Mouse (Mus musculus) spleen, postnatal 14 days (tissue): Measurements from ENCODE around the gene Cradd.

Experiments
- DNase-seq, 2 experiments: peaks; one replicate each; pipeline ENCODE4 v3.0.0; 2021 to 2022; ENCODE audit warnings: low spot score in 2 of 2

Cradd gene

GRCm38 (mm10) chr10:95323393-95324277 is at the start of gene Cradd:
Gene Cradd (minus strand): TSS chr10:95324133.
- DNase-seq: peak; percentile 52 to 74

DNA sequence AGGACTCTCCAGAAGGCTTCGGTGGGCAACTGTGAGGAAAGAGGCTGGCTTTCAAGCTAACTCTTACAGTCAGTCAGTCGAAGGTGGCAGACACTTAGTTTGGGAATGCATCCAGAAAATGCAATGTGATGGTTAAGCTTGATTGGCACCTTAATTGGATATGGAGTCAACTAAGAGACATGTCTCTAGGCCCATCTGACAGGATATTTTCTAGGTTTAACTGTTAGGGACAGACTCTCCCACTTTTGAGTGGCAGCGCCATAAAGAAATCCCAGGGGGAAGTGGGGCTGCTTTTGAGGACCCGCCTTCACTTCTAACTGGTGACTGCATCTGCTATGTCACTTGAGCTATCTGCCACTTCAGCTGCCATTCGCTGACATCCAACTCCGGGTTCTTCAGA is 49.4 kb upstream of the Cradd start:
- DNase-seq: no peak

DNA sequence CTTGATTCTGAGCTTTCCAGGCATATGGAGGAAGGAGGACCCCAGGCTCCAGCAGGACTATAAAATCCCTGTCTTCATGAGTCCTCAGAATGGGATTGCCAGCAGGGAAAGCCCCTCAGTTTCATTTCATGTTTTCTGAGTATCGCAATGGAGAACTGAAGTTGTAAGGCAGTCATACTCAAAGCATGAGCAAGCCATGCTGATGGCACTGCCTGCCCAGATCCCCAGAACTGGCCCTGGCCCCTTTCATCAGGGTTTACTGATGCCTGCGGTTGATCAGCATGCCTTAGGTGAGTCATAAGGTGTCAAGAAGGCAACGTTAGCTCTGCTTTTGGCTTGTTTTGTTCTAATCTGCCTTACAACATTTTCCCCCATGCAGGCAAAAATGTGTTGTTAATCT is 48.0 kb upstream of the Cradd start:
- DNase-seq: peak in 1 of 2 experiments; percentile 7

- no peak for DNase-seq
These were observed 45.3 kb upstream of the Cradd start for GRCm38 (mm10) chr10:95369190-95369589.

GRCm38 (mm10) chr10:95368151-95368550 is 44.2 kb upstream of the Cradd start:
- DNase-seq: no peak

DNA sequence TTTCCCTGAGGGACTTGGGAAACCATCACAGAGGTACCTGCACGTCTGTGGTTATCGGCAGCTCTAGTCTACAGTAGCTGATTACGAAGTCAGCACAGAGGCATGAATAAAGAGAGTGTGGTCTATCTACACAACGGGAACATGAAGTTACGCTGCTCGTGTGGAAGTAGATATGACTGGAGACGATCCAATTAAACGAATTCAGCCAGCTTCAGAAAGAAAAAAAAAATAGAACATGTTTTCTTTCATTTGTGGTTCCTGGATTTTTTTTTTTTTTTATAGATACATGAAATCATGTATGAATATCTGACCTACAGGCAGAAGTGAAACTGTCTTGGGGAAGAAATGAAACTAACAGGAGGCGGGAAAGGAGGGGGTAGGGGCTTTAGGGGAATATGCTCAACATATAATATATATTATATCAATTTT is 43.7 kb upstream of the Cradd start:
- no peak for DNase-seq

GRCm38 (mm10) chr10:95367241-95367640 is 43.3 kb upstream of the Cradd start:
- DNase-seq: no peak

DNA sequence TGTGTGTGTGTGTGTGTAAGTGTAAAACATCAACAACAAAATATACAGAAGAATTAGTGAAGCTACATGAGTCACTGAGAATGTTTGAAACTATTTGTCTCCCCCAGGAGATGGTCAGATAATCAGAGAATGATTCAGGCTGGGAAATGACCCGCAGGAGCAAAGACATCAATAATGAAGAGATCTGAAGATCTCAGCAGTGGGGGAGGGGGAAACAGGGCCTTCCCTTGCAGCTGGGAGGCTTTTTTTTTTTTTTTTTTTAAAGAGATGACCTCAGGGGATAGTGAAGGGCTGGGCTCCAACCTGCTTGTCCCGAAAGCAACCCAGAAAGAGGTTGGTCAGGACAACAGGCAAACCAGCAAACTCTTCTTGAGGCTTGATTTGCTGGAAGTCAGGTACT is 38.4 kb upstream of the Cradd start:
- no peak for DNase-seq

GRCm38 (mm10) chr10:95361260-95361841 is 37.4 kb upstream of the Cradd start:
- DNase-seq: no peak

DNA sequence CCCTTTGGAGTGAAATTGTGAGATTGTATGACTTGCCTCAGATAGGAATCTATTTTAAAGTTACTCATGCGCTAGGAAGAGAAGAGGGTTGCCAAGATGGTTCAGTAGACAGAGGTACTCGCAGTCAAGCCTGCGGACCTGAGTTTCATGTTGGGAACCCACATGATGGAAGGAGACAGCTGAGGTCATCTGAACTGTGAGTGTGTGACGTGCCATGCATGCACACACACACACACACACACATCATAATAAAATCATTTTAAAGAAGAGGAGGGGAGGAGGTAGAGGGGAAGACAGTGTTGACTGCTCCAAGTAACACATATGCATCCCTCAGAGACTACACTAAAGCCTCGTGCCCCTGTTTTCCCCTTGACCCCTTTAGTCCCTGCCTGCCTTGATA is 36.1 kb upstream of the Cradd start:
- DNase-seq: no peak

DNA sequence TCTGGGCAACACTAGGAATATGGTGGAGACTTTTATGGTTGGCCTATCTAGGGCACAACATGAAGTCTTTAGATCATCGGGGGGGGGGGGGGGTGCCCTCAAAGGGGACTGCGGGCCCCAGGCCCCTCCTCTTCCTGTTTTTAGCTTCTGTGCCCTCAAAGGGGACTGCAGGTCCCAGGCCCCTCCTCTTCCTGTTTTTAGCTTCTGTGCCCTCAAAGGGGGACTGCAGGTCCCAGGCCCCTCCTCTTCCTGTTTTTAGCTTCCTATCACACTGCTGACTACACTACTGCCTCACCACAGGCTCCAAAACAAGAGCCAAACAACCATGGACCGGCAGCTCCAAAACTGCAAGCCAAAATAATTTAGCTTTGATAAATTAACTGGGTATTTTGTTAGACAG is 33.8 kb upstream of the Cradd start:
- no peak for DNase-seq

DNA sequence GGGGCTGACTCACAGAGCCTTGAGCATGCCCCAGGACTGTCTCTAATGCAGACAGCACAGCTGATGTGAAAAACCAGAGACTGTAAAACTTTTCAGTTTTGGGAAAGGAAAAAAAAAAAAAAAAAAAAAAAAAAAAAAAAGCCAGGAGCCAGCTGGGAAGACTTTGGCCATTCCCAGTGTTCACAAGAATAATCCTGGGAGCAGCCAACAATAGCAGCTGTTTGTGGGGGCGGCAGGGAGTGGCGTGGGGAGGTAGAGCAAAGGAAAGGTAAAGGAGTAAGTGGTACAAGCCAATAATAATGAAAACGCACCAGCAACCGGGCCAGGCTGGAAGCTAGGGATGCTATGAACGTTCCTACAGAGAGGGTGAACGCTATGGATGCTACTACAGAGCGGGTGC is 32.8 kb upstream of the Cradd start:
- no peak for DNase-seq

- no peak for DNase-seq
These were observed 31.8 kb upstream of the Cradd start for GRCm38 (mm10) chr10:95355678-95356268.

DNA sequence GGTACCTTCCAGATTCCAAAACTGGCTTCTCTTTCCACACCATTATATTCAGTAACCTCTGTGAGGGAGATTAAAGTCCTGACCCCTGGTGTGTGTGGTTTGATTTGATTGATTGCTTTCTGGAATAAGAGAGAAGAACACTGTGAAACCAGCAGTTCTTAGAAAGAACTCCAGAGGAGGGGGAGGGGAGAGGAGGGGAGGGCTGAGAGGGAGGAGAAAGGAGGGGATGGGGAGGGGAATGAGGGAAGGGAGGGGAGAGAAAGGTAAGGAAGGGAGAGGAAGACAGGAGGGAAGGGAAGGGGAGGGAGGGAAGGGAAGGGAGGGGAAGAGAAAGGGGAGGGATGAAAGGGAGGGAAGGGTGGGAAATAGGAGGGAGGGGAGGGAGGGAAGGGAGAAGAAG is 30.7 kb upstream of the Cradd start:
- no peak for DNase-seq

- DNase-seq: no peak
These were observed 30.1 kb upstream of the Cradd start for GRCm38 (mm10) chr10:95354047-95354446.

- DNase-seq: no peak
These were observed 24.5 kb upstream of the Cradd start for GRCm38 (mm10) chr10:95348457-95348856.

DNA sequence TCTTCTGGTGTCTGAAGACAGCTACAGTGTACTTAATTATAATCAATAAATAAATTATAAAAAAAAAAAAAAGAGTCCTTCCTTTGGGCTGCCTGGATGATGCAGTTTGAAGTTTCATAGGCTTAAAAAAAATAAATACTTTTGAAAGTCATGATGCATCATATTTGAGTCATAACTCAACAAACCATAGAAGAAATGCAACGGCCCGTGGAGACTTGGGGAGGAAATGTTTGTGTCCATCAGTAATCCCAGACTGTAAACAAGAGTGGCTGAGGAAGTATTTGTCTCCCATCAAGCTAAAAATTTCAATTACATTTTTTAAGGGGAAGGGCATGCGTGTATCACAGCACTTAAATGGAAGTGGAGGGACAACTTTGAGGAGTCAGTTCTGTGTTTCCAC is 23.8 kb upstream of the Cradd start:
- no peak for DNase-seq

GRCm38 (mm10) chr10:95342833-95343590 is 19.1 kb upstream of the Cradd start:
- no peak for DNase-seq

DNA sequence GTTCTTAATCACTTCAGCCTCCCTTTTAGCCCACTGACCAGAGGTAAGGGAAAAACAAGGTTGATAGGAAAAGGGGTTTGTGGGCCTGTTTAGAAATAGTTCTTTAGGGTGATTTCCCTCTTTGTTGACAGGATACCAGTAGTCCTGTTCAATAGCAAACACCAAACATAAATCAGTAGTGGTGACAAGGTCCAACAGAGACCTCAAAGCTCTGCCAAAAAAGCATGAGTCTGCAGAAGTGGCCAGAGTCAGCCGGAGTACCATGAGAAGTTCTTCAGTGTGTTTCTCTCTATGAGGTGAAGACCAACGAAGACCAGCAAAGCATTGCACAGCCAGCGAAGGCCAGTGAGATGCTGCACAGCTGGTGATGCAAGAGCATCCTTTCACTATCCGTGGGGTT is 16.7 kb upstream of the Cradd start:
- no peak for DNase-seq

DNA sequence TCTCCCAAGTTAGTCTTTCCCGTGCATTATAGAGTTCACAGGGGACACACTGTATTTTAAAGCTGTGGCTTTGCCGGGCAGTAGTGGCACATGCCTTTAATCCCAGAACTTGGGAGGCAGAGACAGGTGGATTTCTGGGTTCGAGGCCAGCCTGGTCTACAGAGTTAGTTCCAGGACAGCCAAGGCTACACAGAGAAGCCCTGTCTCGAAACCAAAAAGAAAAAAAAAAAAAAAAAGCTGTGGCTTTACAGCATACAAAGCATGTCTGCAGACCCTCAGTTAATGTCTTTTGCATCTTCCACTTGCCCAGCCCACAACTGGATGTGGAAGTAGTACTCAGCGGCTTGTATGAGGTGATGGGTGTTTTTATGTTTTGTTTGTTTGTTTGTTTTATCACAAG is 13.7 kb upstream of the Cradd start:
- no peak for DNase-seq

DNA sequence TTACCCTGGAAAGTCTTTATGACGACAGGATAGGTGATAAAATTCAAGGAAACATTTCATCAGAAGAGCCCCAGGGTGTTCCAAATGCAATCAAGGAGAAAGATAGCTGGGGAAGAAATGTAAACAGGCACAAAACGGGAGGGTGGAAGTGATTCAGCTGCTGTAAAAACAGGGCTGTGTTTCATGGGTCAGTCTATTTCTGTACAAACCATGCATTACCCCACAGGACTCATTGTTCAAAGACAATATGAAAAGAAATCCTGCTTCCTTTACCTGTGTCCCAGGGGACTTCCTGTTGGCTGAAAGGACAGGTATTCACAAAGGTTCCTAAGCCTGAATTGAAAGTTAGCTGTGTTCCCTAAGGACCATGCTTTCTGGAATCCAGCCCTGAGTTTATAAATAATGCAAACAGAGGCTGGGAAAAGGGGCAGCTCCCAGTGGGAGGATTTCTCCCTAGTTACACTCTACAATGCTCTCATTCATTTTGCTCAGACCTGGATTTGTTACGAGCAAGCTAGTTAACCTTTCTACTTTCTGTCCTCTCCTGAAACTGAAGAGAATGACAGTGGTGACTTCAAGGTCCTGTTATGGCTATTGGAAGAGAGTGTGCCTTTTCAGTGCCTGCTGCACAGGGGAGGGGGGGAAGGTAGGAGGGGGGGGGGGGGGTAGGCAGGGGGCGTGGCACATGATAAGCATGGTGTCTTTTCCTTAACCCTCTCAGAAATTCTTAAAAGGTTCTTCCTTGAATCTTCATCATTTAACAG is 13.0 kb upstream of the Cradd start:
- no peak for DNase-seq

GRCm38 (mm10) chr10:95334826-95335225 is 10.9 kb upstream of the Cradd start:
- no peak for DNase-seq
